Mouse (Mus musculus): Measurements from ENCODE around the gene Ywhab.

The Ywhab gene

GRCm38 (mm10) chr2:163994654-163994976 is at the start of gene Ywhab:
Gene Ywhab (plus strand): TSS chr2:163994960.
- no peak for DNase-seq (ENCODE audit: low spot score)

GRCm38 (mm10) chr2:163946221-163946620 is 48.5 kb upstream of the Ywhab start:
- no peak for DNase-seq (ENCODE audit: low spot score)

GRCm38 (mm10) chr2:163947976-163948375 is 46.8 kb upstream of the Ywhab start:
- no peak for DNase-seq (ENCODE audit: low spot score)

GRCm38 (mm10) chr2:163951770-163952169 is 43.0 kb upstream of the Ywhab start:
- DNase-seq (ENCODE audit: low spot score) = peak; percentile 8

GRCm38 (mm10) chr2:163953622-163954310 is 41.0 kb upstream of the Ywhab start:
- no peak for DNase-seq (ENCODE audit: low spot score)

- no peak for DNase-seq (ENCODE audit: low spot score)
These were observed 29.9 kb upstream of the Ywhab start for GRCm38 (mm10) chr2:163964606-163965560.

GRCm38 (mm10) chr2:163965706-163966105 is 29.1 kb upstream of the Ywhab start:
- DNase-seq (ENCODE audit: low spot score) = no peak

GRCm38 (mm10) chr2:163968581-163968980 is 26.2 kb upstream of the Ywhab start:
- DNase-seq (ENCODE audit: low spot score) = peak; percentile 32

- no peak for DNase-seq (ENCODE audit: low spot score)
These were observed 24.4 kb upstream of the Ywhab start for GRCm38 (mm10) chr2:163970326-163970725.

GRCm38 (mm10) chr2:163974056-163974455 is 20.7 kb upstream of the Ywhab start:
- no peak for DNase-seq (ENCODE audit: low spot score)

GRCm38 (mm10) chr2:163976448-163976847 is 18.3 kb upstream of the Ywhab start:
- no peak for DNase-seq (ENCODE audit: low spot score)

GRCm38 (mm10) chr2:163987233-163987632 is 7.5 kb upstream of the Ywhab start:
- no peak for DNase-seq (ENCODE audit: low spot score)

- no peak for DNase-seq (ENCODE audit: low spot score)
These were observed 1.9 kb upstream of the Ywhab start for GRCm38 (mm10) chr2:163992871-163993270.

GRCm38 (mm10) chr2:163994977-163995862 is 460 bp downstream of the Ywhab start:
- DNase-seq (ENCODE audit: low spot score) = peak; percentile 88

GRCm38 (mm10) chr2:163996275-163996674 is 1.5 kb downstream of the Ywhab start:
- DNase-seq (ENCODE audit: low spot score) = no peak

GRCm38 (mm10) chr2:163996899-163997298 is 2.1 kb downstream of the Ywhab start:
- DNase-seq (ENCODE audit: low spot score) = no peak

GRCm38 (mm10) chr2:163998981-163999380 is 4.2 kb downstream of the Ywhab start:
- DNase-seq (ENCODE audit: low spot score) = no peak

GRCm38 (mm10) chr2:164002637-164003036 is 7.9 kb downstream of the Ywhab start:
- DNase-seq (ENCODE audit: low spot score) = no peak

GRCm38 (mm10) chr2:164004503-164004902 is 9.7 kb downstream of the Ywhab start:
- DNase-seq (ENCODE audit: low spot score) = no peak

GRCm38 (mm10) chr2:164006932-164007331 is 12.2 kb downstream of the Ywhab start:
- peak; percentile 70 for DNase-seq (ENCODE audit: low spot score)

GRCm38 (mm10) chr2:164007547-164007946 is 12.8 kb downstream of the Ywhab start:
- DNase-seq (ENCODE audit: low spot score) = no peak

GRCm38 (mm10) chr2:164007987-164008545 is 13.3 kb downstream of the Ywhab start:
- DNase-seq (ENCODE audit: low spot score) = no peak
